12 mouse cellular contexts compared by ENCODE assay signal in the genomic region with DNA sequence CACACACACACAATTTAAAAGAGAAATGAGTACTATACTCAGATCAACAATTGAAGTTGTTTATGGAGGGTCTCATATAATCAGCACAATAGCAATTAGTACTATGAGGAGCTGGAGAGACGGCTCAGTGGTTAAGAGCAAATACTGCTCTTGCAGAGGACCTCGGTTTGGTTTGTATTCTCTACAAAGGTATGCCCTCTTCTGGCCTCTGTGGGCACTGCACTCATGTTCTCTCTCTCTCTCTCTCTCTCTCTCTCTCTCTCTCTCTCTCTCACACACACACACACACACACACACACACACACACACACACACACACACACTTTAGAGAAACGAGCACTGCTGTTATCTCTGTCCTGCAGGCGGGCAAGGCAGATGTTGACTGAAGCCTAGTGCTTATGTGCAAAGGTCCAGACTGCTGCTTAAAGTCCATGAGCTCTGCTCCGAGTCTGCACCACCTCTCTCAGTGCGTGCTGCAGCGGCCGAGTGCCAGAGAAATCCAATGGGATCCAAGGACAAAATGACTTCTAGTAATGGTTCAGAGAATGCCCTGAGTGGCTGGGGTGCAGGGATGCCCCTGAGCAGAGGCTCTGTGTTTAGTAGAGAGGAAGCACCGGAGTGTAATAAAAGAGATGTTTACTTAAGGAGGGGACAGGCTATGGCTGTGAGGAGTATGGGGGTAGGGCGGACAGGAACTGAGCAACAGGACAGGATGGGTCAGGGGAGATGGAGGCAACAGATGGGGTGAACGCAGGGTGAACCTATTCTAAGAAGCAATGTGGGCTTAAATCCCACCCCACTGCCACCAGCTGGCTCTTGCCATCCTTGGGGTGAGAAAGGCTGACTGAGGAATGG.
A peak's percentile ranks its signal among the peaks of the same experiment; 100 is the strongest.
DNase-seq lines count a peak whose midpoint lies in the region; ATAC-seq and TF ChIP-seq lines count a peak whose summit lies in the region.
"Had no signal": no experiment of that assay in that cellular context is flagged by ENCODE, and none has a peak within 500 bp of the region (broad histone marks: within the 10 kb centered on the region; RNA-seq: fewer than 3 reads in every experiment).

No protein-coding gene starts in this region.

- H3K27me3 ChIP-seq in heart, embryonic 12.5 days (replicated peaks): peaks cover 5% of the 10 kb centered on the region; the same call in 1 of the 2 replicates
- H3K27me3 ChIP-seq in heart, embryonic 11.5 days (ENCODE audit: control insufficient read depth, insufficient read depth, low read length): no peaks in the 10 kb centered on the region
- H3K27me3 ChIP-seq in liver, embryonic 15.5 days: no peaks in the 10 kb centered on the region
- H3K27me3 ChIP-seq in cerebellum, adult 2 months (ENCODE audit: control insufficient read depth, insufficient read depth, low read length): no peaks in the 10 kb centered on the region

- H3K36me3 ChIP-seq in heart, embryonic 12.5 days: no peaks in the 10 kb centered on the region
- no peaks in the 10 kb centered on the region for H3K36me3 ChIP-seq in heart, embryonic 11.5 days (ENCODE audit: control insufficient read depth, insufficient read depth, low read length)
- no peaks in the 10 kb centered on the region for H3K36me3 ChIP-seq in liver, embryonic 15.5 days (replicated peaks)

- H3K9ac ChIP-seq in heart, embryonic 12.5 days: no peak overlapping the region
- no peak overlapping the region for H3K9ac ChIP-seq in heart, embryonic 11.5 days (ENCODE audit: low read depth, low read length)
- H3K9ac ChIP-seq in liver, embryonic 15.5 days: no peak overlapping the region

- peaks cover 33% of the 10 kb centered on the region for H3K4me1 ChIP-seq in heart, embryonic 12.5 days (replicated peaks)
- H3K4me1 ChIP-seq in heart, embryonic 11.5 days (ENCODE audit: control insufficient read depth, insufficient read depth, low read length): peaks cover 15% of the 10 kb centered on the region
- peaks cover 18% of the 10 kb centered on the region for H3K4me1 ChIP-seq in liver, embryonic 15.5 days (replicated peaks)
- H3K4me1 ChIP-seq in cerebellum, adult 2 months (ENCODE audit: control insufficient read depth, insufficient read depth, low read length): peaks cover 52% of the 10 kb centered on the region

- H3K9me3 ChIP-seq in heart, embryonic 12.5 days (replicated peaks): no peaks in the 10 kb centered on the region
- H3K9me3 ChIP-seq in heart, embryonic 11.5 days (replicated peaks; ENCODE audit: control insufficient read depth, low read length): no peaks in the 10 kb centered on the region
- H3K9me3 ChIP-seq in liver, embryonic 15.5 days (replicated peaks): no peaks in the 10 kb centered on the region

- no peak overlapping the region for H3K4me3 ChIP-seq in heart, embryonic 12.5 days
- no peak overlapping the region for H3K4me3 ChIP-seq in heart, embryonic 11.5 days (ENCODE audit: low read depth, low read length)
- no peak overlapping the region for H3K4me3 ChIP-seq in liver, embryonic 15.5 days (replicated peaks)
- no peak overlapping the region for H3K4me3 ChIP-seq in cerebellum, adult 2 months (replicated peaks; ENCODE audit: insufficient read depth, low read depth, low read length)
- H3K4me3 ChIP-seq: myocyte had no signal

- 0 out of 2 replicates have a peak, but pooled peaks have one; percentile 37 for ATAC-seq in heart, embryonic 12.5 days (ENCODE audit: insufficient number of reproducible peaks, low FRiP score)
- no peak for ATAC-seq in heart, embryonic 11.5 days (replicated peaks; ENCODE audit: insufficient number of reproducible peaks, low FRiP score, low TSS enrichment)
- ATAC-seq in liver, embryonic 15.5 days (ENCODE audit: insufficient read depth): peak; percentile 91
- ATAC-seq: forebrain, embryonic 14.5 days had no signal

- DNase-seq in A20 (ENCODE audit: low read depth, low spot score): peak; percentile 26
- peak; percentile 30 for DNase-seq in kidney, adult 18-20 months
- no peak for DNase-seq in testis, postnatal 14 days (ENCODE audit: low spot score)
- no peak for DNase-seq in cerebellum, adult 2 months
- no peak for DNase-seq in right cerebral cortex, postnatal 10 days (ENCODE audit: low spot score in 2 of 2)
- DNase-seq: adrenal gland, postnatal 25 days; spleen, adult 18-20 months had no signal

- TF ChIP-seq CTCF in cerebellum, adult 2 months (IDR thresholded peaks at IDR 0.05; ENCODE audit: borderline replicate concordance, insufficient read depth, low read depth, low read length): no peak

- WGBS in heart, embryonic 12.5 days: 58% methylated on average over 11 of the region's 11 CpGs
- WGBS in heart, embryonic 11.5 days (ENCODE audit: insufficient replicate concordance): 52% methylated on average over 11 of the region's 11 CpGs
- 20% methylated on average over 11 of the region's 11 CpGs for WGBS in liver, embryonic 15.5 days (ENCODE audit: insufficient replicate concordance)
- WGBS in cerebellum, adult 2 months: 74% methylated on average over 11 of the region's 11 CpGs

- TF ChIP-seq POLR2A in cerebellum, adult 2 months (IDR thresholded peaks at IDR 0.05; ENCODE audit: borderline replicate concordance, insufficient read depth, low read length): no peak

- H3K27ac ChIP-seq in heart, embryonic 12.5 days (ENCODE audit: poor library complexity, severe bottlenecking): no peak overlapping the region
- H3K27ac ChIP-seq in heart, embryonic 11.5 days (ENCODE audit: low read depth, low read length): no peak overlapping the region
- no peak overlapping the region for H3K27ac ChIP-seq in liver, embryonic 15.5 days (replicated peaks)
- H3K27ac ChIP-seq in cerebellum, adult 2 months (ENCODE audit: insufficient read depth, low read length): no peak overlapping the region

- H3K4me2 ChIP-seq in heart, embryonic 12.5 days: no peak overlapping the region
- no peak overlapping the region for H3K4me2 ChIP-seq in heart, embryonic 11.5 days
- peak overlapping the region; percentile 29 for H3K4me2 ChIP-seq in liver, embryonic 15.5 days

Comparison
In these comparisons a context has a peak if more than half of its experiments do, and no peak if none do; other contexts are left out.
1. DNase-seq: peak in A20 (single experiment) and kidney, adult 18-20 months (single experiment); none in testis, postnatal 14 days (single experiment), cerebellum, adult 2 months (0 of 2) and right cerebral cortex, postnatal 10 days (0 of 2).